Mouse (Mus musculus) subcutaneous adipose tissue, adult 2 months (tissue): ENCODE results near the gene Ubqln4. TPM values are rescaled to one million over a fixed set of nuclear protein-coding genes. Genes with fewer than 3 reads are reported as not detected.

Source experiments
- polyA plus RNA-seq: library from polyadenylated mRNA; depleted of rRNA; stranded (reverse); fragments of >200 nt; gene quantifications from 2 replicates; pipeline ENCODE4 v1.2.3, GENCODE M21; 2012; ENCODE audit warnings: low replicate concordance; rRNA removed

Gene Ubqln4
- 63.5 and 103 TPM in 2 replicates for polyA plus RNA-seq

DNA sequence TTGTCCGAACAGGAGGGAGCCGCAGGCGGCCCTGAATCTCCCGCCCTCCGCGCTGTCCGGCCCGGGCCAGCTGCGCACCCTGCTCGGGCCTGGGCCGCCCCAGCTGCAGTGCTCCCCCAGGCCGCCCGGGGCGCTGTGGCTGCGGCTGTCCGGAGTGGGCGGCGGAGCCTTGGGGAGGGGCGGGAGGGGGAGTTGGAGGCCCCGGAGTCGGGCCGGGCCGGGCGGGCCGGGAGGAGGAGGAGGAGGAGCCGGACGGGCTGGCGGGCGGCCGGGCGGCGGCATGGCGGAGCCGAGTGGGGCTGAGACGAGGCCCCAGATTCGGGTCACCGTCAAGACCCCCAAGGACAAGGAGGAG lies at the start of gene Ubqln4:
TSS of gene Ubqln4 (plus strand) at position 234 of the 355 bp plus-strand sequence.

DNA sequence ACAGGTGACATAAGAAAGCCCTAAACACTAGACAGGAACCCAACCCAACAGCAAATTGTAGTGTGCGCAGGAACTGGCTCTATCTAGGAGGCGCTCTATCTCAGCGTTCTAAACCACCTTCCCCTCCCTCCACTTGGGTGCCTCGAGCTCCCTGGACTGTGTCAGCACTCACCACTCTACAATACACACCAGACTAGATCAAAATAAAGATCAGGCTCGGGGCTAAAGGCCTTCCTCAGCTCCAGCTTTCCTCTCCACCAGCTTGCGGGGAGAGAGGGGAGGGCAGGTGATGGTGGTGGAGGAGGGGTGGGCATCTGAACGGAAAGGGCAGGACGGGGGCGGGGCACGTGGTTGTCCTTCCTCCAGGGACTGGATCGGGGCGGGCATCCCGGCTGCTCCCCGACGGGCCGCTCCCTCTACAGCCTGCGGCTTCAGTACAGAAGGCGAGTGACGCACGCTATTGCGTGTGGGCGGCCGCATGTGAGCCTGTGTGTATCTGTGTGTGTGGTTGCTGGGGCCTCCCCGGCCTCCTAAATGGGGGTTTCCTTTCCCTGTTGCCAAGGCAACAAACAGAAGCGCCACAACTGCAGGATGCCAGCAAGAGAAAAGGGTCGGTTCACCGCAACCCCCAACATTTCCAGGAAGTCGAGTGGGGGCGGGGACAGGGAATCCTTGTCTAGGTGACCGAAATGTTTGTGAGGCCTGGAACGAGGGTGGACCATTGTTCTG lies 43.7 kb upstream of the Ubqln4 start, which contains the start of gene Lmna:
TSS of gene Lmna (minus strand) at position 265 of the 729 bp plus-strand sequence.

DNA sequence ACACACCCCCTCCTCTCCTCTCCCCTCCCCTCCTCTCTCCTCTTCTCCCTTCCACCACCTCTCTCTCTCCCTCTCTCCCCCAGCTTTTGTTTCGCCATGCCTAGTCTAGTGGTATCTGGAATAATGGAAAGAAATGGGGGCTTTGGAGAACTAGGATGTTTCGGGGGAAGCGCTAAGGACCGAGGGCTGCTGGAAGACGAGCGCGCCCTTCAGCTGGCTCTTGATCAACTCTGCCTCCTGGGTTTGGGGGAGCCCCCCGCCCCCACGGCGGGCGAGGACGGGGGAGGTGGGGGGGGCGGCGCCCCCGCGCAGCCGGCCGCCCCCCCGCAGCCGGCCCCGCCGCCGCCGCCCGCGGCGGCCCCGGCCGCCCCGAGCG lies 21.3 kb upstream of the Ubqln4 start, which contains the start of gene Mex3a:
TSS of gene Mex3a (plus strand) at position 97 of the 376 bp plus-strand sequence.

DNA sequence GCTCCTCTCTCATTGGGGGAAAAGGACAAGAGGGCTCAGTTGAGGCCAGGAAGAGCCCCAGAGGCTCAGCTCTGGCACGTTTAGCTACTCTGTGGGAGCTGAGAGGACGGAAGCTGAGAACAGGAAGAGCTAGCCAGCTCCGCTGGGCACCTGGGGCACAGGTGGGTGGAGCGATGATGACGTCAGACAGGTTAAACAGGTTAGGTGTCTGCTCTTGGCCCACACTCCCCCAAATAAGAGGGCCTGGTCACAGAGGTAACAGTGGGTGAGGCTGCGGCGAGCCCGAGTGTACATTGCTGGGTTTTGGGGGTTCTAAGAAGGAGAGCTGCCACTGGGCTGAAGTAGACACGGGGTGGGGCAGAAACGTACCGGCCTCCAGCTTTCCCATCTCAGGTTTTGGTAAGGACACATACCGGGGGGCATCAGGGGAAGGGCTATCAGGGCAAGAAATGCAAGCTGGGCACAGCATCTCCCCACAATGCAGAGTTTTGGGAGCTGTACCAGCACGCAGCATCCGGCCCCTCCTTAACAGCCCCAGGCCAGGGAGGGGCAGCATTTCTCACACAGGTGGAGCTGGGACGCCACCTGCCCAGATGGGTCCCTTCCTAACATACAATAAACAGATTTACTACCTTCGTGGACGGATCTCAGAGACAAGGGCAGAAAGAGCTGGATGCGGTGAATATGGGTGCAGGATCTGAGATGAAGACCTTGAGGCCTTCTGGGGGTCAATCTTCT lies 5.2 kb upstream of the Ubqln4 start, which contains the start of gene Rab25:
TSS of gene Rab25 (minus strand) at position 121 of the 738 bp plus-strand sequence.

GRCm38 (mm10) chr3:88552676-88553524 lies 658 bp upstream of the Ubqln4 start, which contains the start of gene Lamtor2:
Gene Lamtor2, minus strand, starts transcription at chr3:88553074.

GRCm38 (mm10) chr3:88575540-88575939 lies 22.0 kb downstream of the Ubqln4 start, which contains the start of gene Ssr2:
Gene Ssr2, plus strand, starts transcription at chr3:88575876.

GRCm38 (mm10) chr3:88605666-88606065 lies 52.1 kb downstream of the Ubqln4 start, which contains the start of gene Arhgef2:
Gene Arhgef2, plus strand, starts transcription at chr3:88605966.

Other genes with a start within 250 kb of the Ubqln4 start
- 237 and 305 TPM in 2 replicates for gene Glmp, start 228.7 kb upstream of the Ubqln4 start, polyA plus RNA-seq
- gene Tmem79, start 217.6 kb upstream of the Ubqln4 start, polyA plus RNA-seq, result 39.1 and 40.3 TPM in 2 replicates
- gene Smg5, start 217.5 kb upstream of the Ubqln4 start, polyA plus RNA-seq, result 60.2 and 94.7 TPM in 2 replicates
- gene Paqr6, start 189.2 kb upstream of the Ubqln4 start, polyA plus RNA-seq, result 10.3 and 13.1 TPM in 2 replicates
- gene Bglap3, start 181.0 kb upstream of the Ubqln4 start, polyA plus RNA-seq, result 0.14 and 0.19 TPM in 2 replicates
- not detected in 2 replicates for gene Bglap2, start 175.1 kb upstream of the Ubqln4 start, polyA plus RNA-seq
- not detected in 2 replicates for gene Bglap, start 169.3 kb upstream of the Ubqln4 start, polyA plus RNA-seq
- 35.7 and 50.0 TPM in 2 replicates for gene Pmf1, start 143.4 kb upstream of the Ubqln4 start, polyA plus RNA-seq
- 57.9 and 74.4 TPM in 2 replicates for gene Slc25a44, start 128.6 kb upstream of the Ubqln4 start, polyA plus RNA-seq
- 51.9 and 53.4 TPM in 2 replicates for gene Sema4a, start 92.6 kb upstream of the Ubqln4 start, polyA plus RNA-seq
- 140 and 285 TPM in 2 replicates for gene Lmna, start 43.8 kb upstream of the Ubqln4 start, polyA plus RNA-seq
- gene Mex3a, start 21.4 kb upstream of the Ubqln4 start, polyA plus RNA-seq, result 0.56 and 12.0 TPM in 2 replicates
- 0.40 and 40.0 TPM in 2 replicates for gene Rab25, start 5.5 kb upstream of the Ubqln4 start, polyA plus RNA-seq
- gene Lamtor2, start 684 bp upstream of the Ubqln4 start, polyA plus RNA-seq, result 148 and 176 TPM in 2 replicates
- 270 and 325 TPM in 2 replicates for gene Ssr2, start 22.1 kb downstream of the Ubqln4 start, polyA plus RNA-seq
- gene Arhgef2, start 52.2 kb downstream of the Ubqln4 start, polyA plus RNA-seq, result 76.8 and 130 TPM in 2 replicates
- not detected in 2 replicates for gene Rxfp4, start 99.4 kb downstream of the Ubqln4 start, polyA plus RNA-seq
- gene Khdc4, start 132.0 kb downstream of the Ubqln4 start, polyA plus RNA-seq, result 54.5 and 72.5 TPM in 2 replicates
- 67.4 and 70.4 TPM in 2 replicates for gene Rit1, start 163.1 kb downstream of the Ubqln4 start, polyA plus RNA-seq
- 8.3 and 20.2 TPM in 2 replicates for gene Syt11, start 221.4 kb downstream of the Ubqln4 start, polyA plus RNA-seq